18 mouse cellular contexts compared by ENCODE assay signal in the genomic region with DNA sequence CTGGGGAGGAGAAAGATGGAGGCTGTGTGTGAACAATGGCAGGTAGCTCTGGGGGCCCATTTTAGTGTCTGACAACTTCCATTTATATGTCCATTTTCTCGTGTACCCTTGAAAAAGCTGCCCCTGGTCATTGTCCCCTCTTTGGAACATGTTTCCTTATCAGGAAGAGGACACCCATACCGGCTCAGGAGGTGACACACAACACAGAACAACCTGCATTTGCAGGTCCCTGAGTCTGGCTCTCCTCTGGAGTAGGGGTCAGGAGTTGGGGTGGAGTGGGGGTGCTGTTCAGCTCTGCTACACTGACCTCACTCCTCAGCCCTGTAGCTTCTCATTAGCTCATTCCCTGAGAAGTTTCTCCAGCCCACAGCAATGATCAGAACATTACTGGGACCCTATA.
"Had no signal": no experiment of that assay in that cellular context is flagged by ENCODE, and none has a peak within 500 bp of the region (broad histone marks: within the 10 kb centered on the region; RNA-seq: fewer than 3 reads in every experiment).

No protein-coding gene starts in this region.

- H3K9me3 ChIP-seq: lung, embryonic 15.5 days; megakaryocyte, embryonic 14.5 days; midbrain, embryonic 13.5 days; midbrain, embryonic 15.5 days; neural tube, embryonic 12.5 days; stomach, embryonic 15.5 days had no signal

- H3K27ac ChIP-seq: lung, embryonic 15.5 days; macrophage; midbrain, embryonic 13.5 days; midbrain, embryonic 15.5 days; neural tube, embryonic 12.5 days; stomach, embryonic 15.5 days; stomach, postnatal 0 days had no signal

- H3K36me3 ChIP-seq: lung, embryonic 15.5 days; midbrain, embryonic 13.5 days; midbrain, embryonic 15.5 days; neural tube, embryonic 12.5 days; stomach, embryonic 15.5 days had no signal

- H3K4me1 ChIP-seq: lung, embryonic 15.5 days; stomach, embryonic 15.5 days had no signal

- H3K4me2 ChIP-seq: lung, embryonic 15.5 days; midbrain, embryonic 11.5 days; midbrain, embryonic 13.5 days; midbrain, embryonic 15.5 days; neural tube, embryonic 12.5 days; stomach, embryonic 15.5 days had no signal

- H3K9ac ChIP-seq: liver, postnatal 0 days; lung, embryonic 15.5 days; midbrain, embryonic 13.5 days; midbrain, embryonic 15.5 days; neural tube, embryonic 12.5 days; stomach, embryonic 15.5 days had no signal

- ATAC-seq: liver, postnatal 0 days; lung, postnatal 0 days; midbrain, embryonic 13.5 days; midbrain, embryonic 15.5 days had no signal

- H3K4me3 ChIP-seq: lung, embryonic 15.5 days; megakaryocyte, embryonic 14.5 days; midbrain, embryonic 13.5 days; midbrain, embryonic 15.5 days; neural tube, embryonic 12.5 days; stomach, embryonic 15.5 days had no signal

- DNase-seq: liver, postnatal 0 days; lung, adult 2 months; lung, postnatal 14 days; lung, postnatal 36 days; right cerebral cortex, postnatal 14 days; thymus, adult 2 months; thymus, postnatal 25 days; thymus, postnatal 4 days had no signal

- H3K27me3 ChIP-seq: lung, embryonic 15.5 days; megakaryocyte, embryonic 14.5 days; midbrain, embryonic 13.5 days; midbrain, embryonic 15.5 days; neural tube, embryonic 12.5 days; stomach, embryonic 15.5 days had no signal
